Mouse (Mus musculus): ENCODE results near the gene Meis2. TPM values are rescaled to one million over a fixed set of nuclear protein-coding genes. Genes with fewer than 3 reads are reported as not detected.
A peak's percentile ranks its signal among the peaks of the same experiment; 100 is the strongest.

Gene Meis2
- total RNA-seq, 2 experiments from 2014 or later = 93.8 to 104 TPM

- no peak for DNase-seq
Measured at GRCm38 (mm10) chr2:116068461-116068860, 2.8 kb upstream of the Meis2 start.

- peak; percentile 48 for DNase-seq
Measured at GRCm38 (mm10) chr2:116067711-116068110, 2.1 kb upstream of the Meis2 start.

- DNase-seq = peak; percentile 94
Measured at GRCm38 (mm10) chr2:116067065-116067497, 1.4 kb upstream of the Meis2 start.

GRCm38 (mm10) chr2:116066057-116066941 lies 660 bp upstream of the Meis2 start:
- DNase-seq = peak; percentile 65

GRCm38 (mm10) chr2:116065057-116065456 lies 582 bp downstream of the Meis2 start:
- peak; percentile 79 for DNase-seq

- peak; percentile 42 for DNase-seq
Measured at GRCm38 (mm10) chr2:116064521-116064920, 1.1 kb downstream of the Meis2 start.

- peak; percentile 66 for DNase-seq
Measured at GRCm38 (mm10) chr2:116063819-116064293, 1.8 kb downstream of the Meis2 start.

- peak; percentile 67 for DNase-seq
Measured at GRCm38 (mm10) chr2:116062761-116063441, 2.7 kb downstream of the Meis2 start.

- DNase-seq = no peak
Measured at GRCm38 (mm10) chr2:116062251-116062651, 3.4 kb downstream of the Meis2 start.

GRCm38 (mm10) chr2:116061401-116062021 lies 4.1 kb downstream of the Meis2 start:
- no peak for DNase-seq

- no peak for DNase-seq
Measured at GRCm38 (mm10) chr2:116060701-116061400, 4.8 kb downstream of the Meis2 start.

GRCm38 (mm10) chr2:116060210-116060609 lies 5.4 kb downstream of the Meis2 start:
- DNase-seq = no peak

GRCm38 (mm10) chr2:116059661-116060060 lies 6.0 kb downstream of the Meis2 start:
- DNase-seq = no peak

- DNase-seq = no peak
Measured at GRCm38 (mm10) chr2:116059066-116059465, 6.6 kb downstream of the Meis2 start.

- DNase-seq = no peak
Measured at GRCm38 (mm10) chr2:116058511-116058910, 7.1 kb downstream of the Meis2 start.

- no peak for DNase-seq
Measured at GRCm38 (mm10) chr2:116056826-116057225, 8.8 kb downstream of the Meis2 start.

- DNase-seq = no peak
Measured at GRCm38 (mm10) chr2:116055686-116056620, 9.7 kb downstream of the Meis2 start.

- no peak for DNase-seq
Measured at GRCm38 (mm10) chr2:116053931-116054330, 11.7 kb downstream of the Meis2 start.

- no peak for DNase-seq
Measured at GRCm38 (mm10) chr2:116052688-116053421, 12.8 kb downstream of the Meis2 start.

All from adrenal gland, postnatal 10 days (tissue).